Mouse (Mus musculus) kidney, embryonic 16.5 days (tissue): ENCODE measurements around the gene Hhipl1. TPM values are rescaled to one million over a fixed set of nuclear protein-coding genes. Genes with fewer than 3 reads are reported as not detected.
A peak's percentile ranks its signal among the peaks of the same experiment; 100 is the strongest.

ENCODE experiments used
- ATAC-seq: fragments of 200-750 bp; cut with Nextera tagmentation; 2 replicates; pipeline ENCODE4 v1.8.0; 2017; ENCODE audit warnings: moderate TSS enrichment; ENCODE audit not compliant: low FRiP score, low TSS enrichment
- H3K27ac ChIP-seq: fragments of 300-500 bp; sonication (generic); 2 replicates; pipeline ENCODE4 v1.5.1; 2014; ENCODE audit warnings: low read length
- H3K27me3 ChIP-seq: fragments of 300-500 bp; sonication (generic); 2 replicates; pipeline ENCODE4 v1.6.1; 2014; ENCODE audit warnings: low read length, control low read depth, mixed read lengths; ENCODE audit not compliant: insufficient read depth
- H3K36me3 ChIP-seq: fragments of 300-500 bp; sonication (generic); 2 replicates; pipeline ENCODE4 v1.6.1; 2014; ENCODE audit warnings: low read length, control low read depth, mixed read lengths; ENCODE audit not compliant: insufficient read depth
- H3K4me1 ChIP-seq: fragments of 300-500 bp; sonication (generic); 2 replicates; pipeline ENCODE4 v1.6.1; 2014; ENCODE audit warnings: low read length, control low read depth, mixed read lengths; ENCODE audit not compliant: insufficient read depth
- H3K4me2 ChIP-seq: fragments of 300-500 bp; sonication (generic); replicated peaks from 2 replicates; pipeline ENCODE4 v1.6.1; 2014; ENCODE audit warnings: low read depth, low read length
- H3K4me3 ChIP-seq: fragments of 300-500 bp; sonication (generic); 2 replicates; pipeline ENCODE4 v1.5.1; 2014; ENCODE audit warnings: mild to moderate bottlenecking, low read length
- H3K9ac ChIP-seq: fragments of 300-500 bp; sonication (generic); replicated peaks from 2 replicates; pipeline ENCODE4 v1.6.1; 2014; ENCODE audit warnings: low read length
- H3K9me3 ChIP-seq: fragments of 300-500 bp; sonication (generic); 2 replicates; pipeline ENCODE4 v1.6.1; 2016; ENCODE audit warnings: low read length, control low read depth
- WGBS: fragments of 180-500 bp; shearing (Covaris S2); extraction: QIAGEN DNeasy Blood & Tissue Kit; methylation state at CpG from one replicate; pipeline ENCODE4 v1.1.7; 2014; 5-methylcytosine and 5-hydroxymethylcytosine counted together
- polyA plus RNA-seq: library from polyadenylated mRNA; unstranded; fragments of >200 nt; fragmentation: Nextera tagmentation; extraction: Ambion mirVana; gene quantifications from 2 replicates; pipeline ENCODE4 v1.2.1, GENCODE M21; 2015

The Hhipl1 gene
- polyA plus RNA-seq, 1 experiment from 2014 or later, result 0.81 TPM

DNA sequence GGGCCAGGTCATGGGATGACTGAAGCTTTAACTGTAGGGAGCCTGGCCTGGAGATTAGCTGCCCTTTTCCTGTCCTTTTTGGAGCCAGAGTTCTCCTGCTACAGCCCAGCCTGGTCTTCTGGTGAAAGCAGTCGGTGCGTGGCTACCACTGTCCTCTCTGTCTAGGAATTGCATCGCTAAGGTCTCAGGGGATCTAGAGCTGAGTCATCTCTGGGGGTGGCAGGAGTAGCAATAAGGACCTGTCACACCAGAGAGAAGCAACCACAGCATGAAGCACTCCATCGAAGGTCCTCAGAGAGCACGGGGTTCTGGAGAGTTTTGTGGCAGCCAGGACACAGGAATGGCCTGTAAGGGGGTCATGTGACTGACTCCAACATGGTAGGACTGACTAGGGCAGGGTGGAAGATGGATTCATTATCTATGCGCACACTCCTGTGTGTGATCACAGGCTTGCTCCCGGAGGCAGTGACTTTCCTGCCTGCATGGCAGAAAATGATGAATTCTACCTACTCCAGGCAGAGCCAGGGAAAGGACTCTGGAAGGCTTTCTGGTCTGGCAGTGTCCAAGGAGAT, 4.5 kb downstream of the Hhipl1 start:
- WGBS, result 79% methylated on average over 7 of the region's 7 CpGs
- no peak overlapping the region for H3K4me2 ChIP-seq
- peaks cover 5% of the 10 kb centered on the region for H3K27me3 ChIP-seq
- no peaks in the 10 kb centered on the region for H3K36me3 ChIP-seq
- no peaks in the 10 kb centered on the region for H3K9me3 ChIP-seq
- H3K4me1 ChIP-seq, result peaks cover 18% of the 10 kb centered on the region
- H3K27ac ChIP-seq, result no peak overlapping the region
- no peak overlapping the region for H3K4me3 ChIP-seq
- ATAC-seq, result no peak
- no peak overlapping the region for H3K9ac ChIP-seq

- H3K9ac ChIP-seq, result no peak overlapping the region
- peaks cover 14% of the 10 kb centered on the region for H3K4me1 ChIP-seq
- peaks cover 13% of the 10 kb centered on the region for H3K27me3 ChIP-seq
- H3K4me2 ChIP-seq, result no peak overlapping the region
- no peak for ATAC-seq
- WGBS, result 75% methylated on average over 27 of the region's 27 CpGs
- no peaks in the 10 kb centered on the region for H3K36me3 ChIP-seq
- no peaks in the 10 kb centered on the region for H3K9me3 ChIP-seq
- H3K4me3 ChIP-seq, result no peak overlapping the region
- no peak overlapping the region for H3K27ac ChIP-seq
These were observed 5.7 kb downstream of the Hhipl1 start for GRCm38 (mm10) chr12:108311741-108312290.

GRCm38 (mm10) chr12:108312432-108312851, 6.4 kb downstream of the Hhipl1 start:
- no peak overlapping the region for H3K4me2 ChIP-seq
- H3K4me1 ChIP-seq, result peaks cover 19% of the 10 kb centered on the region
- peak; percentile 52 for ATAC-seq
- WGBS, result 21% methylated on average over 6 of the region's 6 CpGs
- H3K27ac ChIP-seq, result no peak overlapping the region
- H3K4me3 ChIP-seq, result no peak overlapping the region
- no peaks in the 10 kb centered on the region for H3K9me3 ChIP-seq
- no peaks in the 10 kb centered on the region for H3K36me3 ChIP-seq
- no peak overlapping the region for H3K9ac ChIP-seq
- peaks cover 20% of the 10 kb centered on the region for H3K27me3 ChIP-seq

- H3K9ac ChIP-seq, result no peak overlapping the region
- H3K36me3 ChIP-seq, result no peaks in the 10 kb centered on the region
- no peak overlapping the region for H3K27ac ChIP-seq
- 68% methylated on average over 1 of the region's 1 CpGs for WGBS
- H3K4me3 ChIP-seq, result no peak overlapping the region
- H3K9me3 ChIP-seq, result no peaks in the 10 kb centered on the region
- H3K4me2 ChIP-seq, result no peak overlapping the region
- peaks cover 28% of the 10 kb centered on the region for H3K27me3 ChIP-seq
- H3K4me1 ChIP-seq, result peaks cover 27% of the 10 kb centered on the region
- ATAC-seq, result no peak
These were observed 7.2 kb downstream of the Hhipl1 start for GRCm38 (mm10) chr12:108313244-108313772.

- H3K27me3 ChIP-seq, result peaks cover 51% of the 10 kb centered on the region
- H3K9me3 ChIP-seq, result no peaks in the 10 kb centered on the region
- no peak for ATAC-seq
- no peak overlapping the region for H3K27ac ChIP-seq
- H3K9ac ChIP-seq, result no peak overlapping the region
- no peak overlapping the region for H3K4me2 ChIP-seq
- 53% methylated on average over 10 of the region's 10 CpGs for WGBS
- H3K4me1 ChIP-seq, result peaks cover 38% of the 10 kb centered on the region
- no peaks in the 10 kb centered on the region for H3K36me3 ChIP-seq
- H3K4me3 ChIP-seq, result no peak overlapping the region
These were observed 9.7 kb downstream of the Hhipl1 start for GRCm38 (mm10) chr12:108315818-108316217.

DNA sequence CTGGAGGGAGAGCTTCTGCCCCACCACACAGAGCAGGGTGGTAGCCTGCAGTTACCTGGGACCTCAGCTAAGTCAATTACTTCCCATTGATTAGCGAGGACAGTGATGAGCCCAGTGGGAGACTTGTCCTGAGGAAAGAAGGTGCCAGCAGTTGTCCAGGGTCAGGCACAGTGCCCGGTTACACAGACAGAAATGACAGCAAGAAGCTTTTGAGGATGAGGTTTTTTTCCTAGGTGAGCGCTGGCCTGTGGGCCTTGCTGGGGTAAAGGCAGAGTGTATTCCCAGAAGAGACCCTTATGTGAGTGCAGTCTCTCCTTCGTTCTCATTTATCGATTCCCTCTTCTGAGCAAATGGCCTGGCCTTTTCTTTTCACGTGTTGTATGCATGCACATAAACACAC, 10.6 kb downstream of the Hhipl1 start:
- no peaks in the 10 kb centered on the region for H3K9me3 ChIP-seq
- H3K27ac ChIP-seq, result no peak overlapping the region
- WGBS, result 45% methylated on average over 6 of the region's 6 CpGs
- ATAC-seq, result no peak
- H3K9ac ChIP-seq, result no peak overlapping the region
- no peak overlapping the region for H3K4me3 ChIP-seq
- peaks cover 38% of the 10 kb centered on the region for H3K4me1 ChIP-seq
- no peaks in the 10 kb centered on the region for H3K36me3 ChIP-seq
- H3K27me3 ChIP-seq, result peaks cover 51% of the 10 kb centered on the region
- no peak overlapping the region for H3K4me2 ChIP-seq

DNA sequence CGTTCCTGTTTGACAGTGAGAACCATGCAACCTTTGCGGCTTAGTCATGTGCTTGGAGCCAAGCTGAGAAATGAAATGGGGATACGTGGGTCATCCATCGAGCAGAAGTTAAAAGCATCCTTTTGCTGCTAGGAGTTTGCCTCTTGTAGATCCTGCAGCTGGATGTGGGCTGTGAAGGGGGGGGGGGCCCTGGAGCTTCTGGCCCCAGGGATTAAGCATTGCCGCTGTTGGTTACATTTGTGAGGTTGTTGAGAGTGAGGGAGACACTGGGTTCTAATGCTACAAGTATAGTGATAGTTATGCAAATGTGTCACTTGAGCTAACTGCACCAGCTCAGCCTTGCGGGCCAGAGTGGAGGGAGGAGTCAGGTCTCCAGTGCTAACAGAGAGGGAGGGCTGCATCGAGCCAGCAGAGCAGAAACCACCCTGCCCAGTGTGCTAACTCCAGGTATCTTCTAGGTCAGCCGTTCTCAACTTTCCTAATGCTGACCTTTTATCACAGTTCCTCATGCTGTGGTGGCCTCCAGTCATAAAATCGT, 11.2 kb downstream of the Hhipl1 start:
- no peaks in the 10 kb centered on the region for H3K9me3 ChIP-seq
- no peak overlapping the region for H3K9ac ChIP-seq
- peak; percentile 66; the same call in 1 of the 2 replicates for ATAC-seq
- no peak overlapping the region for H3K4me3 ChIP-seq
- no peak overlapping the region for H3K4me2 ChIP-seq
- H3K4me1 ChIP-seq, result peaks cover 32% of the 10 kb centered on the region
- H3K27me3 ChIP-seq, result peaks cover 51% of the 10 kb centered on the region
- WGBS, result 10% methylated on average over 9 of the region's 9 CpGs
- H3K27ac ChIP-seq, result no peak overlapping the region
- no peaks in the 10 kb centered on the region for H3K36me3 ChIP-seq

- Histone ChIP-seq H3K4me3 (peak overlapping the region; percentile 20), H3K36me3 (no peaks in the 10 kb centered on the region), H3K27me3 (peaks cover 51% of the 10 kb centered on the region), H3K4me1 (peaks cover 25% of the 10 kb centered on the region), H3K4me2 (peak overlapping the region; percentile 33), H3K9me3 (no peaks in the 10 kb centered on the region), H3K27ac (no peak overlapping the region), H3K9ac (no peak overlapping the region)
- 13% methylated on average over 18 of the region's 18 CpGs for WGBS
- ATAC-seq, result peak; percentile 14; the same call in 1 of the 2 replicates
These were observed 11.9 kb downstream of the Hhipl1 start for GRCm38 (mm10) chr12:108317826-108318430.

GRCm38 (mm10) chr12:108318499-108318898, 12.4 kb downstream of the Hhipl1 start:
- no peak overlapping the region for H3K9ac ChIP-seq
- H3K36me3 ChIP-seq, result no peaks in the 10 kb centered on the region
- peaks cover 51% of the 10 kb centered on the region for H3K27me3 ChIP-seq
- peaks cover 24% of the 10 kb centered on the region for H3K4me1 ChIP-seq
- peak overlapping the region; percentile 33 for H3K4me2 ChIP-seq
- H3K4me3 ChIP-seq, result peak overlapping the region; percentile 20
- ATAC-seq, result peak; percentile 35; the same call in 1 of the 2 replicates
- no peak overlapping the region for H3K27ac ChIP-seq
- H3K9me3 ChIP-seq, result no peaks in the 10 kb centered on the region
- 6% methylated on average over 37 of the region's 37 CpGs for WGBS

DNA sequence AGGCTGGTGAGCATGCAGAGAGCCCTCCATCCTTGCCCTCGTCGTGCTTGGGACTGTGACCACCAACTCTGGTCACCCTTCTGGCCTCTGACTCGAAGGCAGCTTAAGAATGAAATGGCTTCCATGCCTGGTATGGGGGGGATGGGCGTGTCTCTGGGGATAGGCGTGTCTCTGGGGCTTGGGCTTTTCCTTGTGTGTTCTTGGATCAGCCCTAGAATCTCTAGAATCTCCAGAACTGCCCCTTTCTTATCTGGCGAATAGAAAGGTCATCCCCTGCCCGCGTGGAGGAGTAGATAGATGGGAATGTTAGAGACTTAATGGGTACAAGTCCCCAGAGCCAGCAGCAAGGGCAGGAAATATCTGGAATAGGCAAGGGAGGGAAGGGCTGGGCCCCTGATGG, 14.0 kb downstream of the Hhipl1 start:
- Histone ChIP-seq H3K9ac (no peak overlapping the region), H3K27me3 (peaks cover 51% of the 10 kb centered on the region), H3K4me3 (no peak overlapping the region), H3K9me3 (no peaks in the 10 kb centered on the region), H3K4me1 (peaks cover 24% of the 10 kb centered on the region), H3K36me3 (no peaks in the 10 kb centered on the region), H3K27ac (no peak overlapping the region), H3K4me2 (no peak overlapping the region)
- ATAC-seq, result no peak
- 19% methylated on average over 8 of the region's 8 CpGs for WGBS
